Mouse (Mus musculus): ENCODE data around the gene Cdk5r2. TPM values are rescaled to one million over a fixed set of nuclear protein-coding genes. Genes with fewer than 3 reads are reported as not detected.

Cdk5r2 gene
- polyA plus RNA-seq, 2 experiments: 0.01 TPM; not detected in 1

- H3K9ac ChIP-seq (replicated peaks): no peak overlapping the region
- DNase-seq (ENCODE audit: low read depth in 3 of 3, low spot score in 3 of 3) (peak in 1 of 3 experiments; percentile 11), ATAC-seq (ENCODE audit: insufficient read depth) (no peak)
- H3K4me3 ChIP-seq (ENCODE audit: insufficient read depth in 1 of 2, low read depth in 2 of 2, low read length in 2 of 2): no peak overlapping the region
- H3K36me3 ChIP-seq (replicated peaks; ENCODE audit: control insufficient read depth, insufficient read depth, low read depth): no peaks in the 10 kb centered on the region
- 15% methylated on average over 4 of the region's 4 CpGs for WGBS (ENCODE audit: insufficient replicate concordance)
- H3K9me3 ChIP-seq (ENCODE audit: control insufficient read depth, low read length): no peaks in the 10 kb centered on the region
- no peak overlapping the region for H3K4me2 ChIP-seq (ENCODE audit: low read depth)
- H3K27ac ChIP-seq: no peak overlapping the region
- TF ChIP-seq EP300 (IDR thresholded peaks at IDR 0.05; ENCODE audit: low read depth): no peak
- peak; percentile 83 for TF ChIP-seq CTCF (IDR thresholded peaks at IDR 0.05; ENCODE audit: low read depth)
- peaks cover 39% of the 10 kb centered on the region for H3K27me3 ChIP-seq (ENCODE audit: control insufficient read depth, insufficient read depth, low read length)
- H3K4me1 ChIP-seq (replicated peaks; ENCODE audit: control insufficient read depth in 2 of 2, insufficient read depth in 2 of 2, low read length in 1 of 2): no peaks in the 10 kb centered on the region
These were observed 40.2 kb downstream of the Cdk5r2 start for GRCm38 (mm10) chr1:74894966-74895365.

GRCm38 (mm10) chr1:74897976-74898375 is 43.2 kb downstream of the Cdk5r2 start:
- DNase-seq (ENCODE audit: low read depth in 3 of 3, low spot score in 3 of 3): no peak
- no peak for TF ChIP-seq EP300 (IDR thresholded peaks at IDR 0.05; ENCODE audit: low read depth)
- TF ChIP-seq CTCF (IDR thresholded peaks at IDR 0.05; ENCODE audit: low read depth): no peak
- no peak overlapping the region for H3K27ac ChIP-seq
- 7% methylated on average over 7 of the region's 7 CpGs for WGBS (ENCODE audit: insufficient replicate concordance)
- no peak overlapping the region for H3K9ac ChIP-seq (replicated peaks)
- no peak overlapping the region for H3K4me3 ChIP-seq (ENCODE audit: insufficient read depth in 1 of 2, low read depth in 2 of 2, low read length in 2 of 2)
- H3K4me2 ChIP-seq (ENCODE audit: low read depth): no peak overlapping the region
- no peaks in the 10 kb centered on the region for H3K4me1 ChIP-seq (replicated peaks; ENCODE audit: control insufficient read depth in 2 of 2, insufficient read depth in 2 of 2, low read length in 1 of 2)
- no peaks in the 10 kb centered on the region for H3K36me3 ChIP-seq (replicated peaks; ENCODE audit: control insufficient read depth, insufficient read depth, low read depth)
- H3K9me3 ChIP-seq (ENCODE audit: control insufficient read depth, low read length): no peaks in the 10 kb centered on the region
- peaks cover 40% of the 10 kb centered on the region for H3K27me3 ChIP-seq (ENCODE audit: control insufficient read depth, insufficient read depth, low read length)
- ATAC-seq (ENCODE audit: insufficient read depth): no peak

- H3K9ac ChIP-seq (replicated peaks): no peak overlapping the region
- H3K27me3 ChIP-seq (ENCODE audit: control insufficient read depth, insufficient read depth, low read length): peaks cover 35% of the 10 kb centered on the region
- 5% methylated on average over 7 of the region's 10 CpGs for WGBS (ENCODE audit: insufficient replicate concordance)
- H3K4me2 ChIP-seq (ENCODE audit: low read depth): no peak overlapping the region
- ATAC-seq (ENCODE audit: insufficient read depth) (no peak), DNase-seq (ENCODE audit: low read depth in 3 of 3, low spot score in 3 of 3) (no peak)
- H3K9me3 ChIP-seq (ENCODE audit: control insufficient read depth, low read length): no peaks in the 10 kb centered on the region
- H3K4me1 ChIP-seq (replicated peaks; ENCODE audit: control insufficient read depth in 2 of 2, insufficient read depth in 2 of 2, low read length in 1 of 2): no peaks in the 10 kb centered on the region
- H3K36me3 ChIP-seq (replicated peaks; ENCODE audit: control insufficient read depth, insufficient read depth, low read depth): no peaks in the 10 kb centered on the region
- TF ChIP-seq EP300 (IDR thresholded peaks at IDR 0.05; ENCODE audit: low read depth) (no peak), CTCF (IDR thresholded peaks at IDR 0.05; ENCODE audit: low read depth) (no peak)
- no peak overlapping the region for H3K4me3 ChIP-seq (ENCODE audit: insufficient read depth in 1 of 2, low read depth in 2 of 2, low read length in 2 of 2)
- no peak overlapping the region for H3K27ac ChIP-seq
These were observed 44.1 kb downstream of the Cdk5r2 start for GRCm38 (mm10) chr1:74898656-74899431.

GRCm38 (mm10) chr1:74900341-74901285 is 45.9 kb downstream of the Cdk5r2 start:
- H3K4me1 ChIP-seq (replicated peaks; ENCODE audit: control insufficient read depth in 2 of 2, insufficient read depth in 2 of 2, low read length in 1 of 2): no peaks in the 10 kb centered on the region
- peak in 1 of 3 experiments; percentile 12 for DNase-seq (ENCODE audit: low read depth in 3 of 3, low spot score in 3 of 3)
- H3K4me3 ChIP-seq (ENCODE audit: insufficient read depth in 1 of 2, low read depth in 2 of 2, low read length in 2 of 2): peak overlapping the region in 1 of 2 experiments; percentile 26; a peak in 2 of 4 replicates
- no peaks in the 10 kb centered on the region for H3K9me3 ChIP-seq (ENCODE audit: control insufficient read depth, low read length)
- TF ChIP-seq CTCF (IDR thresholded peaks at IDR 0.05; ENCODE audit: low read depth) (no peak), EP300 (IDR thresholded peaks at IDR 0.05; ENCODE audit: low read depth) (no peak)
- peaks cover 29% of the 10 kb centered on the region for H3K27me3 ChIP-seq (ENCODE audit: control insufficient read depth, insufficient read depth, low read length)
- peak overlapping the region; percentile 39 for H3K4me2 ChIP-seq (ENCODE audit: low read depth)
- ATAC-seq (ENCODE audit: insufficient read depth): peak; percentile 61
- H3K27ac ChIP-seq: no peak overlapping the region
- 4% methylated on average over 62 of the region's 66 CpGs for whole genome bisulfite sequencing (ENCODE audit: insufficient replicate concordance)
- H3K9ac ChIP-seq (replicated peaks): no peak overlapping the region
- no peaks in the 10 kb centered on the region for H3K36me3 ChIP-seq (replicated peaks; ENCODE audit: control insufficient read depth, insufficient read depth, low read depth)

- no peaks in the 10 kb centered on the region for H3K36me3 ChIP-seq (replicated peaks; ENCODE audit: control insufficient read depth, insufficient read depth, low read depth)
- H3K4me1 ChIP-seq (replicated peaks; ENCODE audit: control insufficient read depth in 2 of 2, insufficient read depth in 2 of 2, low read length in 1 of 2): no peaks in the 10 kb centered on the region
- ATAC-seq (ENCODE audit: insufficient read depth) (no peak), DNase-seq (ENCODE audit: low read depth in 3 of 3, low spot score in 3 of 3) (peak; percentile 17 to 22 (median 20))
- H3K4me2 ChIP-seq (ENCODE audit: low read depth): no peak overlapping the region
- peaks cover 29% of the 10 kb centered on the region for H3K27me3 ChIP-seq (ENCODE audit: control insufficient read depth, insufficient read depth, low read length)
- 3% methylated on average over 3 of the region's 3 CpGs for WGBS (ENCODE audit: insufficient replicate concordance)
- H3K9ac ChIP-seq (replicated peaks): no peak overlapping the region
- no peaks in the 10 kb centered on the region for H3K9me3 ChIP-seq (ENCODE audit: control insufficient read depth, low read length)
- no peak overlapping the region for H3K4me3 ChIP-seq (ENCODE audit: insufficient read depth in 1 of 2, low read depth in 2 of 2, low read length in 2 of 2)
- no peak overlapping the region for H3K27ac ChIP-seq
- TF ChIP-seq EP300 (IDR thresholded peaks at IDR 0.05; ENCODE audit: low read depth) (no peak), CTCF (IDR thresholded peaks at IDR 0.05; ENCODE audit: low read depth) (peak; percentile 44; the same call in 1 of the 2 replicates)
These were observed 47.0 kb downstream of the Cdk5r2 start for GRCm38 (mm10) chr1:74901686-74902085.

Measured in liver, embryonic 14.5 days (tissue).